Mouse (Mus musculus) CH12.LX (cell line): ENCODE results near the gene Fam71b. TPM values are rescaled to one million over a fixed set of nuclear protein-coding genes. Genes with fewer than 3 reads are reported as not detected.

Experiments used
- DNase-seq: peaks from one replicate; pipeline ENCODE4 v3.0.0-alpha.2; 2013; ENCODE audit errors: extremely low read depth
- H3K27ac ChIP-seq: 2 replicates; pipeline ENCODE4 v1.5.1; 2012; ENCODE audit warnings: low read depth, mild to moderate bottlenecking, control low read depth, moderate library complexity; ENCODE audit not compliant: insufficient read depth
- H3K27me3 ChIP-seq: replicated peaks from 2 replicates; pipeline ENCODE3; 2012; ENCODE audit warnings: inconsistent platforms
- H3K36me3 ChIP-seq, 2 experiments: replicated peaks in 1 of 2; 2 replicates each; pipeline versions ENCODE3 to v1.6.1; 2012; ENCODE audit warnings: inconsistent platforms in 1 of 2, low read length in 1 of 2, mild to moderate bottlenecking in 1 of 2, mixed read lengths in 1 of 2, moderate library complexity in 1 of 2; ENCODE audit not compliant: control insufficient read depth in 1 of 2, insufficient read depth in 1 of 2
- H3K4me1 ChIP-seq, 2 experiments: 2 replicates each; pipeline ENCODE4 v1.6.1; 2012; ENCODE audit warnings: inconsistent platforms in 1 of 2, moderate library complexity in 1 of 2; ENCODE audit not compliant: insufficient read depth in 2 of 2, control insufficient read depth in 1 of 2
- H3K4me2 ChIP-seq: 2 replicates; pipeline ENCODE4 v1.6.1; 2012; ENCODE audit warnings: low read depth, mild to moderate bottlenecking, control low read depth; ENCODE audit not compliant: poor library complexity, insufficient read depth, severe bottlenecking
- H3K4me3 ChIP-seq, 3 experiments: fragments of 150-350 bp in 1 of 3; sonication (generic) in 1 of 3; replicated peaks in 1 of 3; 2 replicates each; pipeline versions ENCODE3 to v1.5.1; 2011 to 2012; ENCODE audit warnings: low read depth in 2 of 3, low read length in 2 of 3, mild to moderate bottlenecking in 2 of 3, moderate library complexity in 2 of 3, control low read depth in 1 of 3, improper control_type of control experiment in 1 of 3, inconsistent platforms in 1 of 3, mixed read lengths in 1 of 3; ENCODE audit not compliant: poor library complexity in 1 of 3
- H3K79me2 ChIP-seq: replicated peaks from 2 replicates; pipeline ENCODE4 v1.6.1; 2012; ENCODE audit warnings: mild to moderate bottlenecking, moderate library complexity; ENCODE audit not compliant: control insufficient read depth, poor library complexity, insufficient read depth, severe bottlenecking; ENCODE audit errors: extremely low read depth
- H3K9ac ChIP-seq: 2 replicates; pipeline ENCODE4 v1.6.1; 2012; ENCODE audit warnings: low read depth, mild to moderate bottlenecking, control low read depth, moderate library complexity; ENCODE audit not compliant: insufficient read depth
- H3K9me3 ChIP-seq: replicated peaks from 2 replicates; pipeline ENCODE3; 2012; ENCODE audit warnings: low read length, inconsistent platforms, mixed read lengths
- CTCF ChIP-seq, 2 experiments: IDR thresholded peaks in 1 of 2; conservative IDR thresholded peaks in 1 of 2; 2 replicates each; pipeline ENCODE4 v1.5.1; 2011 to 2012; ENCODE audit warnings: low read depth in 2 of 2, low read length in 2 of 2, improper control_type of control experiment in 1 of 2, inconsistent platforms in 1 of 2, mild to moderate bottlenecking in 1 of 2, moderate library complexity in 1 of 2
- E2F4 ChIP-seq: IDR thresholded peaks from 2 replicates; pipeline ENCODE4 v1.6.1; 2011; ENCODE audit warnings: low read depth, low read length, improper control_type of control experiment; ENCODE audit not compliant: insufficient replicate concordance
- EP300 ChIP-seq: IDR thresholded peaks from 2 replicates; pipeline ENCODE4 v1.6.1; 2011; ENCODE audit warnings: low read length, improper control_type of control experiment
- ETS1 ChIP-seq: conservative IDR thresholded peaks from 2 replicates; pipeline ENCODE4 v1.6.1; 2012; ENCODE audit warnings: low read depth, mild to moderate bottlenecking, inconsistent platforms, low read length, improper control_type of control experiment, moderate library complexity
- GABPA ChIP-seq: IDR thresholded peaks from 2 replicates; pipeline ENCODE4 v1.6.1; 2012; ENCODE audit warnings: low read depth, low read length, improper control_type of control experiment, inconsistent platforms; ENCODE audit not compliant: insufficient replicate concordance
- JUN ChIP-seq: IDR thresholded peaks from 2 replicates; pipeline ENCODE4 v1.6.1; 2011; ENCODE audit warnings: low read depth, mild to moderate bottlenecking, low read length, improper control_type of control experiment, moderate library complexity; ENCODE audit not compliant: insufficient read depth
- KAT2A ChIP-seq: IDR thresholded peaks from 2 replicates; pipeline ENCODE4 v1.6.1; 2012; ENCODE audit warnings: low read length, improper control_type of control experiment, inconsistent platforms; ENCODE audit not compliant: insufficient replicate concordance
- MAX ChIP-seq: IDR thresholded peaks from 2 replicates; pipeline ENCODE4 v1.6.1; 2011; ENCODE audit warnings: low read length, improper control_type of control experiment
- MEF2A ChIP-seq: IDR thresholded peaks from 2 replicates; pipeline ENCODE4 v1.6.1; 2014; ENCODE audit warnings: low read depth, mild to moderate bottlenecking, inconsistent platforms, low read length, improper control_type of control experiment, borderline replicate concordance
- MYC ChIP-seq: IDR thresholded peaks from 2 replicates; pipeline ENCODE4 v1.6.1; 2011; ENCODE audit warnings: low read depth, mild to moderate bottlenecking, improper control_type of control experiment, low read length
- NELFE ChIP-seq: IDR thresholded peaks from 2 replicates; pipeline ENCODE4 v1.6.1; 2011; ENCODE audit warnings: low read depth, low read length, improper control_type of control experiment
- NRF1 ChIP-seq: IDR thresholded peaks from 2 replicates; pipeline ENCODE4 v1.6.1; 2014; ENCODE audit warnings: low read depth, mild to moderate bottlenecking, inconsistent platforms, low read length, improper control_type of control experiment, moderate library complexity
- PAX5 ChIP-seq: IDR thresholded peaks from 2 replicates; pipeline ENCODE4 v1.6.1; 2012; ENCODE audit warnings: low read length, inconsistent platforms, mixed read lengths
- RCOR1 ChIP-seq: conservative IDR thresholded peaks from 2 replicates; pipeline ENCODE4 v1.6.1; 2012; ENCODE audit warnings: low read depth, mild to moderate bottlenecking, inconsistent platforms, low read length, improper control_type of control experiment
- SIN3A ChIP-seq: IDR thresholded peaks from 2 replicates; pipeline ENCODE4 v1.6.1; 2012; ENCODE audit warnings: low read length, improper control_type of control experiment, inconsistent platforms
- SMC3 ChIP-seq: IDR thresholded peaks from 2 replicates; pipeline ENCODE4 v1.6.1; 2011; ENCODE audit warnings: low read depth, low read length, improper control_type of control experiment
- TBP ChIP-seq: conservative IDR thresholded peaks from 2 replicates; pipeline ENCODE4 v1.6.1; 2011; ENCODE audit warnings: low read depth, low read length, improper control_type of control experiment
- TCF12 ChIP-seq: IDR thresholded peaks from 2 replicates; pipeline ENCODE4 v1.6.1; 2014; ENCODE audit warnings: low read depth, mild to moderate bottlenecking, inconsistent platforms, low read length, improper control_type of control experiment
- USF1 ChIP-seq: IDR thresholded peaks from 2 replicates; pipeline ENCODE4 v1.6.1; 2014; ENCODE audit warnings: low read depth, mild to moderate bottlenecking, inconsistent platforms, low read length, improper control_type of control experiment
- ZC3H11A ChIP-seq: IDR thresholded peaks from 2 replicates; pipeline ENCODE4 v1.6.1; 2012; ENCODE audit warnings: low read depth, mild to moderate bottlenecking, inconsistent platforms, low read length, improper control_type of control experiment
- ZKSCAN1 ChIP-seq: IDR thresholded peaks from 2 replicates; pipeline ENCODE4 v1.6.1; 2012; ENCODE audit warnings: low read depth, inconsistent platforms, low read length, improper control_type of control experiment, borderline replicate concordance
- ZMIZ1 ChIP-seq: IDR thresholded peaks from 2 replicates; pipeline ENCODE4 v1.6.1; 2012; ENCODE audit warnings: low read depth, mild to moderate bottlenecking, inconsistent platforms, low read length, improper control_type of control experiment
- dilution Hi-C: fragments of 300-500 bp; cut with MboI; formaldehyde crosslinking; loops from 2 replicates; pipeline ENCODE4 v1.14.3; 2020; ENCODE audit warnings: low sequenced_read_pairs; ENCODE audit not compliant: extremely low pct_unique_long_range_greater_than_20kb, extremely low pct_ligation_motif_present
- in situ Hi-C: fragments of 300-500 bp; cut with MboI; formaldehyde crosslinking; loops from 3 replicates; pipeline ENCODE4 v1.14.3; 2019; ENCODE audit warnings: low sequenced_read_pairs, low pct_ligation_motif_present, low pct_unique_long_range_greater_than_20kb, mixed read lengths
- polyA plus RNA-seq: library from polyadenylated mRNA; unstranded; fragments of >175 nt; gene quantifications from 2 replicates; pipeline ENCODE4 v1.2.1, GENCODE M21; 2012; ENCODE audit warnings: low read depth; ENCODE audit not compliant: insufficient read length
- total RNA-seq, 2 experiments: library from RNA; depleted of rRNA; stranded (reverse); fragments of 300-350 nt in 1 of 2; fragments of >200 nt in 1 of 2; gene quantifications; 2 replicates each; pipeline ENCODE4 v1.2.3; 2012 to 2014

The Fam71b gene
- total and polyA plus RNA-seq, 3 experiments = 0.46 to 2.6 (median 2.4) TPM

- TF ChIP-seq NELFE (no peak), SIN3A (no peak), ETS1 (0 out of 2 replicates have a peak, but pooled peaks have one; percentile 15), RCOR1 (no peak), MEF2A (no peak), ZKSCAN1 (no peak), ZC3H11A (no peak), TBP (no peak), PAX5 (no peak), EP300 (peak; percentile 59; the same call in 1 of the 2 replicates), SMC3 (no peak), MYC (peak; percentile 93; the same call in 1 of the 2 replicates), ZMIZ1 (no peak), MAX (peak; percentile 88)
Measured at GRCm38 (mm10) chr11:46386556-46386955, 9.8 kb upstream of the Fam71b start (continued).

- Histone ChIP-seq H3K4me2 (peak overlapping the region; percentile 45), H3K27me3 (no peaks in the 10 kb centered on the region), H3K4me1 (peaks cover 30 to 73% of the 10 kb centered on the region in 2 experiments), H3K9me3 (peaks cover 1% of the 10 kb centered on the region), H3K27ac (peak overlapping the region; percentile 39; the same call in 1 of the 2 replicates), H3K9ac (peak overlapping the region; percentile 2; the same call in 1 of the 2 replicates), H3K36me3 (no peaks in the 10 kb centered on the region), H3K79me2 (no peaks in the 10 kb centered on the region), H3K4me3 (no peak overlapping the region)
- in situ Hi-C loops = loop anchor here (5.0 kb wide), 1 partner anchor 50 kb away; the partner anchor contains the start of gene Med7
- DNase-seq = no peak
- dilution Hi-C loops = no loop called here
- TF ChIP-seq E2F4 = no peak
Measured at GRCm38 (mm10) chr11:46387061-46387460, 9.3 kb upstream of the Fam71b start.

DNA sequence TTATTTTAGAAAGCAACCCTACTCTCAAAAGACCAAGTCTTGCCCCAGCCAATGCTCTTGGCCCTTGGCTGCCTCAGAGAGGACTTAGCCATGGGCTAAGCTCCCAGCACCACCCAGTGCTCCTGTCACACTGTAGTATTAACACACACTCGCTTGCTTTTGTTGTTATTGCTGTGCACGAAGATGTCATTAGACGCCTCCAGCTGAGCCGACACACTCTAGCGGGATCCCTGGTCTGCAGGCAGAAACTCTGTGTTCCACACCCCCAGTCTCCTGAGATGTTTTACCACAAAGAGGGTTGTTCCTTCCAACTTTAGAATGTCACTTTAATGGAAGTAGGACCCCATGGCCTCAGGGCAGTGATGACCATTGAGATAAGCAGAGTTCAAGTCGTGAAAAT, 7.9 kb upstream of the Fam71b start:
- H3K9me3 ChIP-seq = no peaks in the 10 kb centered on the region
- H3K4me2 ChIP-seq = no peak overlapping the region

More for the DNA sequence above, 7.9 kb upstream of the Fam71b start:
- no peak overlapping the region for H3K9ac ChIP-seq
- H3K4me1 ChIP-seq = peaks cover 32 to 67% of the 10 kb centered on the region in 2 experiments
- no peak overlapping the region for H3K4me3 ChIP-seq
- no peaks in the 10 kb centered on the region for H3K27me3 ChIP-seq
- no peak for DNase-seq
- no peak overlapping the region for H3K27ac ChIP-seq
- no peaks in the 10 kb centered on the region for H3K79me2 ChIP-seq
- in situ Hi-C loops = loop anchor here (5.0 kb wide), 1 partner anchor 49 kb away; the partner anchor contains the start of gene Med7
- dilution Hi-C loops = no loop called here
- H3K36me3 ChIP-seq = no peaks in the 10 kb centered on the region
- no peak for TF ChIP-seq CTCF (conservative IDR thresholded peaks at IDR 0.05 in 1 of 2, IDR thresholded peaks at IDR 0.05 in 1 of 2; ENCODE audit: low read depth in 2 of 2, low read length in 2 of 2)
- no peak for TF ChIP-seq EP300
- TF ChIP-seq GABPA = no peak
- no peak for TF ChIP-seq TCF12
- TF ChIP-seq ZC3H11A = no peak
- no peak for TF ChIP-seq USF1
- TF ChIP-seq JUN = no peak
- no peak for TF ChIP-seq NRF1
- TF ChIP-seq KAT2A = no peak
- no peak for TF ChIP-seq MYC
